Mouse (Mus musculus) embryonic facial prominence, embryonic 10.5 days (tissue): ENCODE measurements at regions not wholly inside any gene's neighbourhood (a gene's known extent, or its start where the extent isn't known, plus 50 kb on each side); places are given as distances from the start of the nearest gene placed in this dataset.
"Not testable (repeated sequence)": the region's sequence is repeated elsewhere in the genome, so short reads cannot be mapped to it uniquely, and the experiment has no call there.

ENCODE experiments used
- DNase-seq: peaks from one replicate; pipeline ENCODE4 v3.0.0-alpha.2; 2017; ENCODE audit warnings: low spot score
- H3K27ac ChIP-seq: fragments of 300-500 bp; sonication (generic); replicated peaks from 2 replicates; pipeline ENCODE4 v1.5.1; 2016; ENCODE audit warnings: mild to moderate bottlenecking
- H3K27me3 ChIP-seq: fragments of 300-500 bp; sonication (generic); replicated peaks from 2 replicates; pipeline ENCODE4 v1.6.1; 2016; ENCODE audit warnings: low read depth, mild to moderate bottlenecking; ENCODE audit not compliant: poor library complexity, severe bottlenecking
- H3K36me3 ChIP-seq: fragments of 300-500 bp; sonication (generic); replicated peaks from 2 replicates; pipeline ENCODE4 v1.6.1; 2016; ENCODE audit warnings: mild to moderate bottlenecking, moderate library complexity
- H3K4me1 ChIP-seq: fragments of 300-500 bp; sonication (generic); 2 replicates; pipeline ENCODE4 v1.6.1; 2016
- H3K4me3 ChIP-seq: fragments of 300-500 bp; sonication (generic); 2 replicates; pipeline ENCODE4 v1.5.1; 2016; ENCODE audit warnings: mild to moderate bottlenecking, moderate library complexity
- H3K9me3 ChIP-seq: fragments of 300-500 bp; sonication (generic); 2 replicates; pipeline ENCODE4 v1.6.1; 2016; ENCODE audit warnings: mild to moderate bottlenecking
- WGBS: fragments of 180-500 bp; shearing (Covaris S2); methylation state at CpG from one replicate; pipeline ENCODE4 v1.1.7; 2016; 5-methylcytosine and 5-hydroxymethylcytosine counted together

- Histone ChIP-seq H3K4me1 (peaks cover 16% of the 10 kb centered on the region), H3K27me3 (peaks cover 17% of the 10 kb centered on the region; the same call in 1 of the 2 replicates), H3K27ac (no peak overlapping the region), H3K36me3 (no peaks in the 10 kb centered on the region), H3K4me3 (peak overlapping the region; percentile 28; the same call in 1 of the 2 replicates), H3K9me3 (no peaks in the 10 kb centered on the region)
- WGBS = 12% methylated on average over 10 of the region's 10 CpGs
- peak; percentile 20 for DNase-seq
Observed at GRCm38 (mm10) chr5:51990847-51991610, 199.3 kb downstream of the Dhx15 start.

DNA sequence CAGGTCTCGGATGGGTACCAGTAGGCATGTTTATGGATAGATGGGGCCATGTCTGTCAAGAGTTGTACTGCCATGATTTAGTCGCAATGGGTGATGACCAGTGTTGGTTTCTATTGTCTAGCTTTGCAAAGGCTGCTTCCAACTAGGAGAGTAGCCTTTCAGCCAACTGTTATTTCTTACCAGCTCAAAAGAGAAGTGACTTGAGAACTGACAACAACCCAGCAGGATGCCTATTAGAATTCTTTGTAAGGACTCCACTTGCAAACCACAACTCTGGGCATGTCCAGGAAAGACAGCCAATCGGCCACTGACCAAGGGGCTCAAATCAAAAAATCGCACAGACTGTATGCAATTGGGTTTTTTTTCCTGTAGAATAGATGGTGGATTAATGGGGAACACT, 200.9 kb downstream of the Dhx15 start:
- no peak for DNase-seq
- no peaks in the 10 kb centered on the region for H3K36me3 ChIP-seq
- peaks cover 13% of the 10 kb centered on the region for H3K4me1 ChIP-seq
- H3K9me3 ChIP-seq = no peaks in the 10 kb centered on the region
- peaks cover 17% of the 10 kb centered on the region; the same call in 1 of the 2 replicates for H3K27me3 ChIP-seq
- H3K27ac ChIP-seq = no peak overlapping the region
- H3K4me3 ChIP-seq = no peak overlapping the region
- 51% methylated on average over 4 of the region's 4 CpGs for WGBS

GRCm38 (mm10) chr5:51988913-51989312, 201.4 kb downstream of the Dhx15 start:
- H3K9me3 ChIP-seq = no peaks in the 10 kb centered on the region
- H3K27ac ChIP-seq = no peak overlapping the region
- no peak for DNase-seq
- no peak overlapping the region for H3K4me3 ChIP-seq
- H3K4me1 ChIP-seq = peaks cover 13% of the 10 kb centered on the region
- 79% methylated on average over 6 of the region's 6 CpGs for WGBS
- peaks cover 17% of the 10 kb centered on the region; the same call in 1 of the 2 replicates for H3K27me3 ChIP-seq
- no peaks in the 10 kb centered on the region for H3K36me3 ChIP-seq

DNA sequence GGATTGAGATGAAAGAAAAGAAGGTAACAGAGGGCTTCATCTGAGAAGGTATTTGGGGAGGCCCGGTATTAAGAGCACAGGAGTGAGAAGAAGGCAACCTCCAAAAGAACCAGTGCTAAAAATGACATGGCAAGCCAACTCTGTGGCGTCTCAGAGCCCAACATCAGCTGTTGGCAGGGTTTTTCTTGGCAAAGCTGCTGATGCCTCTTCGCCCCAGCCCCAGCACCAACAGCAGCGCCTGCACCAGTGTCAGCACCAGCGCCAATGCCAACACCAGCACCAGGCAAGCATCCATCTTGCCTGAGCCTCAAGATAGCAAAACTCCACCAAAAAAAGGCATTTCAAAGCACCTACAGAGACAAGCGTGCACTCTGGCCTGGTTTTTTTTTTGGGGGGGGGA, 205.3 kb downstream of the Dhx15 start:
- H3K4me1 ChIP-seq = no peaks in the 10 kb centered on the region
- 95% methylated on average over 6 of the region's 6 CpGs for WGBS

DNA sequence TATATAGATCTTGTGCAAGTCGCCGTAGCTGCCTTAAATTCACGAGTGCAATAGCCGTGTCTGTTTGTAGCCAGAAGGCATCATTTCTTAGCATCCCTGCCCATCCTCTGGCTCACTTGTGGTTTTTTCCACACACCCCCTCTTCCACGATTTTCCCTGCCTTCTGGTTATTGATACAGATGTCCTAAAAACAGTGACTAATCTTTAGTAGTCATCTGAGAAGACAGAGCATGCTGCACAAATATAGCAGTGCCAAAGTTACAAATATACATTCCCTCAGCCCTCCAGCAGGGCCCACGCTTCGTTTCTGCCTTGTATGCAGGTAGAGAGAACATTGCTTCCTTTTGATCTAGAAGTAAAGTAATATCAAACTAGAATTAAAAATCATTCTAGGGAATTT, 207.5 kb downstream of the Dhx15 start:
- no peaks in the 10 kb centered on the region for H3K36me3 ChIP-seq
- H3K27ac ChIP-seq = no peak overlapping the region
- H3K9me3 ChIP-seq = no peaks in the 10 kb centered on the region
- no peaks in the 10 kb centered on the region for H3K27me3 ChIP-seq
- WGBS = 88% methylated on average over 7 of the region's 7 CpGs
- H3K4me1 ChIP-seq = no peaks in the 10 kb centered on the region
- no peak for DNase-seq
- H3K4me3 ChIP-seq = no peak overlapping the region

More for the DNA sequence above, 205.3 kb downstream of the Dhx15 start:
- Histone ChIP-seq H3K27me3 (peaks cover under 1% of the 10 kb centered on the region; the same call in 1 of the 2 replicates), H3K9me3 (no peaks in the 10 kb centered on the region), H3K27ac (no peak overlapping the region), H3K4me3 (no peak overlapping the region), H3K36me3 (no peaks in the 10 kb centered on the region)
- DNase-seq = no peak

DNA sequence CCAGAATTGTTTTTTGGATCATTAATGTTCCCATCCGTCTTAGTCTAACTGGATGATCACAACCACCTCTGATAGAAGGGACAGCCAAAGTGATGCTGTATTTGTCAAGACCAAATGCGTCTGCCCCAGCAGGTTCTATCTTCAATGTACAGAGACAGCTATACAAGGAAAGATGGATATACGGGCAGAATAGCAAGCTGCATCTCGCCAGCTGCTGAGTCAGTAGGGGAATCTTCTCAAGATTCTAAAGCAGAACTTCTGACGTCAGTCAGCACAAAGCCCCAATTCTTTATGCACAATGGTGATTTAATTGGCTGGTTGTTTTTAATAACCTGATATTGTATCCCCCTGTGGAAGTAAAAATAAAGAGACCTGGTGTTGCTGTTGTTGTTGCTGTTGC, 209.4 kb downstream of the Dhx15 start:
- Histone ChIP-seq H3K4me3 (no peak overlapping the region), H3K27ac (no peak overlapping the region), H3K4me1 (no peaks in the 10 kb centered on the region), H3K27me3 (no peaks in the 10 kb centered on the region), H3K36me3 (no peaks in the 10 kb centered on the region), H3K9me3 (no peaks in the 10 kb centered on the region)
- 79% methylated on average over 5 of the region's 5 CpGs for WGBS
- no peak for DNase-seq

- no peak for DNase-seq
- 84% methylated on average over 5 of the region's 5 CpGs for WGBS
- H3K4me3 ChIP-seq = no peak overlapping the region
Observed at GRCm38 (mm10) chr5:51952499-51952898, 237.8 kb downstream of the Dhx15 start.

DNA sequence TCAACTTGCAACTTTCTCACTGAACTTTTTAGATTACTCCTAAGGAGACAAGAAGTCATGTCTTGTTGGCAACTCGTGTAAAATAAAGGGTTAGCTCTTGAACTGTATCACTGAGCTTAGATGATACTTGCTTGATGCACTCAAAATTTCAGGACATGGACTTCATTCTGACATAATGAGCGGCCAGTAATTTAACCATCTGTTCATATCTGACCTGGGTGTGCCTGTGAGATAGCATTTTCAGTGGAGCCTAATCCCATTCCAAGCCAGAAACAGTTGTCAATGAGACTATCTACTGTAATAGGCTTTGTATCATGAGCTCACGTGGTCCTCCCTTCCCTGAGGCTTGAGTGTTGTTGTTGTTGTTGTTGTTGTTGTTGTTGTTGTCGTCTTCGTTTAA, 240.3 kb downstream of the Dhx15 start:
- WGBS = 90% methylated on average over 5 of the region's 5 CpGs
- Histone ChIP-seq H3K36me3 (no peaks in the 10 kb centered on the region), H3K4me1 (no peaks in the 10 kb centered on the region), H3K27ac (no peak overlapping the region), H3K27me3 (no peaks in the 10 kb centered on the region), H3K9me3 (no peaks in the 10 kb centered on the region), H3K4me3 (no peak overlapping the region)
- DNase-seq = no peak

More at GRCm38 (mm10) chr5:51952499-51952898, 237.8 kb downstream of the Dhx15 start:
- Histone ChIP-seq H3K36me3 (no peaks in the 10 kb centered on the region), H3K9me3 (no peaks in the 10 kb centered on the region), H3K27me3 (no peaks in the 10 kb centered on the region), H3K4me1 (no peaks in the 10 kb centered on the region), H3K27ac (no peak overlapping the region)

DNA sequence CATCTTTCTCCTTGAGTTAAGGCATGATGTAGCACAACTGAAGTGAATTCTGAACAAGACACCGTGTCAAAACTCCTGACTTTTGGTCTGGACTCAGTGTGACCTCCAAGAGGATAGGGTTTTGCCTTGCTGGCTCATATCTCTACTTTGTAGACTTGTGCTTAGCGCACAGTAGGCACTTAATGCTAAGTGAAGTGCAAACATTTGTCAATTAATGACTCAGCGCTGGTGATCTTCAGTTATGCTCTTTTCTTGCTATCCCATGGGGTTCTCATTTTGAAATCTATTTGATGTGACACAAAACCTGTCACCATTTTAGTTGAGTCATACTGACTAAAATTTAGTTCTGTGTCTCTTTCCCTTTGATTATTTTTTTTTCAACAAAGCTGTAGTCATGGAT, 244.3 kb downstream of the Dhx15 start:
- Histone ChIP-seq H3K36me3 (no peaks in the 10 kb centered on the region), H3K4me1 (peaks cover 6% of the 10 kb centered on the region), H3K9me3 (no peaks in the 10 kb centered on the region), H3K4me3 (no peak overlapping the region), H3K27me3 (no peaks in the 10 kb centered on the region), H3K27ac (no peak overlapping the region)
- DNase-seq = no peak
- WGBS = 91% methylated on average over 3 of the region's 3 CpGs

- H3K4me1 ChIP-seq, DNase-seq: not testable (repeated sequence)
Observed at GRCm38 (mm10) chr5:51941925-51942291, 248.4 kb downstream of the Dhx15 start.

DNA sequence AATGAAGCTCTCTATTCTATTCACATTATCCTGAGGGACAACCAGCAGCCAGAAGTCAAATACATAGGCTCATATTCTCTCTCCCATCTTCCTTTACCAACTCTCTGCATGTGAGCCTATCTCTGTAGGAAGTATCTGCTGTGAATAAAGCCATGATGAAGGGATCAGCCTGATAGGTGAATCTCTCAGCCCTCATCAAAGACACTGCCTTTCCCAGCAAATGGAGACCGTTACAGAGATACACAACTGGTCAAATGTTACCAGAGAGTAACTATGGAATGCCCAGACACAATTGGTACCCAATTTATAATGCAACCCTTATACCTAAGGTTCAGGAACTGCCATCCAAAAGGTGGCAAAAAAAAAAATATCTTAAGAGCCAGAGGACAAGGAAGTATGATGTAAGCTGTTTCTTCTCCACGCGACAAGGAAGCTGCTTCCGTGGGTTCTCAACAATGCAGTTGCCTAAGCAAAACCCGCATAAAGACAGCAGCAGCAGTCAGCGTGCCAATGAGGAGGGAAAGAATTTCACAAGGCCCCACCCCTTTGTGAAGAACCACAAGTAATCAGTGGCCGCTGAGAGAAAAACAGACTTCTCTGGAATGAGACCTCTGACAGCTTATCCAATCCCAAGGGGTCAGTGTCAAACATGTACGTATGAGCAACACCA, 248.9 kb downstream of the Dhx15 start:
- WGBS = 49% methylated on average over 8 of the region's 8 CpGs
- peak; percentile 15 for DNase-seq

More at GRCm38 (mm10) chr5:51941925-51942291, 248.4 kb downstream of the Dhx15 start:
- not testable (repeated sequence) for H3K27me3 ChIP-seq, H3K27ac ChIP-seq, H3K36me3 ChIP-seq, H3K9me3 ChIP-seq, H3K4me3 ChIP-seq
- WGBS = 58% methylated on average over 4 of the region's 4 CpGs

DNA sequence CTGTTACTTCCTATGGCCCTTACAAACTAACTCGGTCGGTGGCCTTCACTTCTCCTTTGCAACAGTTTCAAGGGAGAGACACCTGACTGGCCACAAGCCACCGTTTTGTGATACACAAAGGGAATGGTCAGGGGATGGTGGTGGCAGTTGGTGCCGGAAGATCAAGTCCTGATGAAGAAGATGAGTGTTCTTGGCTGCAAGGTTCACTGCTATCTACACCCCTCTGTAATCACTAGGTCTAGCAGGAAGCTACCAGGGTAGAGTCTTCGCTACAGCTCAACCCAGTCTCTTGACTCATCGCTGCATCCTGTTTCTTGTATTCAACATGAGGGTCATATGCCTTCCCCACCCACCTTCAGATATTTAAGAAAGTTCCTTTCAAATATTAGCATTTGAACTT, 251.5 kb downstream of the Dhx15 start:
- H3K4me3 ChIP-seq = no peak overlapping the region
- peaks cover 7% of the 10 kb centered on the region for H3K4me1 ChIP-seq
- WGBS = 93% methylated on average over 6 of the region's 6 CpGs
- H3K27ac ChIP-seq = no peak overlapping the region
- H3K27me3 ChIP-seq = no peaks in the 10 kb centered on the region
- H3K9me3 ChIP-seq = no peaks in the 10 kb centered on the region
- no peaks in the 10 kb centered on the region for H3K36me3 ChIP-seq
- DNase-seq = no peak

More for the DNA sequence above, 248.9 kb downstream of the Dhx15 start:
- peaks cover 7% of the 10 kb centered on the region for H3K4me1 ChIP-seq
- H3K9me3 ChIP-seq = no peaks in the 10 kb centered on the region
- H3K27me3 ChIP-seq = no peaks in the 10 kb centered on the region
- no peaks in the 10 kb centered on the region for H3K36me3 ChIP-seq
- H3K4me3 ChIP-seq = no peak overlapping the region
- H3K27ac ChIP-seq = no peak overlapping the region

DNA sequence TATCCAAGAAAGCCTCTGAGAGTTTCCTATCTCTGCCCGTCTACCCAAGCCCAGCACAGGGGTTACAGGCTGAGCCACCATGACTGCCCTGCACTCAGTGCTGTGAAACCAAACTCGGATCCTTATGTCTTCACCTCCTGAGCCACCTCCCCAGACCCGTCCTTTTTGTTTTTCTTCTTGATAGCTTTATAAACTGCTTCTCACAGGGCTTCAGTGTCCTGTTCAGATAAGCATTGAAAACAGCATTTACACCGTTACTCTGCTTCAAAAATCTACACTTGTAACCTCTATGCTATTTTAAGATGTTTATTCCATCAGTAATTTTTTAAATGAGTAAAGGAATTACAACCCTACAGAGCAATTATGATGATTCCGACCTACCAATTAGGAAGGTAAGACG, 253.0 kb downstream of the Dhx15 start:
- Histone ChIP-seq H3K27me3 (no peaks in the 10 kb centered on the region), H3K4me3 (no peak overlapping the region), H3K9me3 (no peaks in the 10 kb centered on the region), H3K4me1 (peaks cover 7% of the 10 kb centered on the region), H3K36me3 (no peaks in the 10 kb centered on the region), H3K27ac (no peak overlapping the region)
- 81% methylated on average over 6 of the region's 6 CpGs for WGBS
- DNase-seq = no peak
